Mouse (Mus musculus): ENCODE results near the gene Kansl1. TPM values are rescaled to one million over a fixed set of nuclear protein-coding genes. Genes with fewer than 3 reads are reported as not detected.

Kansl1 gene
- polyA plus RNA-seq, 1 experiment = 81.7 TPM

GRCm38 (mm10) chr11:104327946-104328345 lies 140.7 kb downstream of the Kansl1 start:
- Histone ChIP-seq H3K9ac (ENCODE audit: low read depth, poor library complexity, severe bottlenecking) (no peak overlapping the region), H3K4me1 (ENCODE audit: control insufficient read depth, insufficient read depth, low read length) (peaks cover 1% of the 10 kb centered on the region), H3K36me3 (ENCODE audit: control insufficient read depth, insufficient read depth, low read length, poor library complexity, severe bottlenecking) (0 out of 2 replicates have a peak, but pooled peaks cover 5% of the 10 kb centered on the region), H3K4me3 (ENCODE audit: low read depth, low read length) (no peak overlapping the region), H3K9me3 (replicated peaks; ENCODE audit: control insufficient read depth, insufficient read depth, low read length, poor library complexity, severe bottlenecking) (0 out of 2 replicates have a peak, but pooled peaks cover 3% of the 10 kb centered on the region), H3K27ac (ENCODE audit: insufficient read depth, low read length) (no peak overlapping the region), H3K27me3 (ENCODE audit: control insufficient read depth, insufficient read depth, low read length, poor library complexity, severe bottlenecking) (no peaks in the 10 kb centered on the region)
- TF ChIP-seq POLR2A (IDR thresholded peaks at IDR 0.05; ENCODE audit: insufficient read depth, low read length) = no peak
- no peak for TF ChIP-seq CTCF (IDR thresholded peaks at IDR 0.05; ENCODE audit: low read depth, low read length)
- no peak for TF ChIP-seq EP300 (IDR thresholded peaks at IDR 0.05; ENCODE audit: insufficient read depth, low read depth, low read length)

GRCm38 (mm10) chr11:104327462-104327861 lies 141.2 kb downstream of the Kansl1 start:
- no peak overlapping the region for H3K9ac ChIP-seq (ENCODE audit: low read depth, poor library complexity, severe bottlenecking)
- peaks cover 4% of the 10 kb centered on the region for H3K4me1 ChIP-seq (ENCODE audit: control insufficient read depth, insufficient read depth, low read length)
- TF ChIP-seq CTCF (IDR thresholded peaks at IDR 0.05; ENCODE audit: low read depth, low read length) = no peak
- TF ChIP-seq POLR2A (IDR thresholded peaks at IDR 0.05; ENCODE audit: insufficient read depth, low read length) = no peak
- TF ChIP-seq EP300 (IDR thresholded peaks at IDR 0.05; ENCODE audit: insufficient read depth, low read depth, low read length) = no peak
- H3K4me3 ChIP-seq (ENCODE audit: low read depth, low read length) = no peak overlapping the region
- H3K27me3 ChIP-seq (ENCODE audit: control insufficient read depth, insufficient read depth, low read length, poor library complexity, severe bottlenecking) = no peaks in the 10 kb centered on the region
- H3K9me3 ChIP-seq (replicated peaks; ENCODE audit: control insufficient read depth, insufficient read depth, low read length, poor library complexity, severe bottlenecking) = 0 out of 2 replicates have a peak, but pooled peaks cover 3% of the 10 kb centered on the region
- H3K27ac ChIP-seq (ENCODE audit: insufficient read depth, low read length) = no peak overlapping the region
- no peaks in the 10 kb centered on the region for H3K36me3 ChIP-seq (ENCODE audit: control insufficient read depth, insufficient read depth, low read length, poor library complexity, severe bottlenecking)

GRCm38 (mm10) chr11:104322142-104322541 lies 146.5 kb downstream of the Kansl1 start:
- TF ChIP-seq POLR2A (IDR thresholded peaks at IDR 0.05; ENCODE audit: insufficient read depth, low read length) = no peak
- no peak for TF ChIP-seq CTCF (IDR thresholded peaks at IDR 0.05; ENCODE audit: low read depth, low read length)
- no peak for TF ChIP-seq EP300 (IDR thresholded peaks at IDR 0.05; ENCODE audit: insufficient read depth, low read depth, low read length)
- no peak overlapping the region for H3K4me3 ChIP-seq (ENCODE audit: low read depth, low read length)
- no peaks in the 10 kb centered on the region for H3K27me3 ChIP-seq (ENCODE audit: control insufficient read depth, insufficient read depth, low read length, poor library complexity, severe bottlenecking)
- no peak overlapping the region for H3K9ac ChIP-seq (ENCODE audit: low read depth, poor library complexity, severe bottlenecking)
- no peak overlapping the region for H3K27ac ChIP-seq (ENCODE audit: insufficient read depth, low read length)
- H3K9me3 ChIP-seq (replicated peaks; ENCODE audit: control insufficient read depth, insufficient read depth, low read length, poor library complexity, severe bottlenecking) = 0 out of 2 replicates have a peak, but pooled peaks cover 3% of the 10 kb centered on the region
- H3K4me1 ChIP-seq (ENCODE audit: control insufficient read depth, insufficient read depth, low read length) = peaks cover 16% of the 10 kb centered on the region
- no peaks in the 10 kb centered on the region for H3K36me3 ChIP-seq (ENCODE audit: control insufficient read depth, insufficient read depth, low read length, poor library complexity, severe bottlenecking)

GRCm38 (mm10) chr11:104320511-104320910 lies 148.2 kb downstream of the Kansl1 start:
- H3K4me3 ChIP-seq (ENCODE audit: low read depth, low read length) = no peak overlapping the region
- TF ChIP-seq EP300 (IDR thresholded peaks at IDR 0.05; ENCODE audit: insufficient read depth, low read depth, low read length) = no peak
- no peak for TF ChIP-seq CTCF (IDR thresholded peaks at IDR 0.05; ENCODE audit: low read depth, low read length)
- no peak for TF ChIP-seq POLR2A (IDR thresholded peaks at IDR 0.05; ENCODE audit: insufficient read depth, low read length)
- H3K27me3 ChIP-seq (ENCODE audit: control insufficient read depth, insufficient read depth, low read length, poor library complexity, severe bottlenecking) = no peaks in the 10 kb centered on the region
- no peak overlapping the region for H3K9ac ChIP-seq (ENCODE audit: low read depth, poor library complexity, severe bottlenecking)
- no peaks in the 10 kb centered on the region for H3K9me3 ChIP-seq (replicated peaks; ENCODE audit: control insufficient read depth, insufficient read depth, low read length, poor library complexity, severe bottlenecking)
- no peaks in the 10 kb centered on the region for H3K36me3 ChIP-seq (ENCODE audit: control insufficient read depth, insufficient read depth, low read length, poor library complexity, severe bottlenecking)
- peaks cover 16% of the 10 kb centered on the region for H3K4me1 ChIP-seq (ENCODE audit: control insufficient read depth, insufficient read depth, low read length)
- H3K27ac ChIP-seq (ENCODE audit: insufficient read depth, low read length) = no peak overlapping the region

- H3K27me3 ChIP-seq (ENCODE audit: control insufficient read depth, insufficient read depth, low read length, poor library complexity, severe bottlenecking) = no peaks in the 10 kb centered on the region
- peak overlapping the region; percentile 50 for H3K4me3 ChIP-seq (ENCODE audit: low read depth, low read length)
- H3K36me3 ChIP-seq (ENCODE audit: control insufficient read depth, insufficient read depth, low read length, poor library complexity, severe bottlenecking) = no peaks in the 10 kb centered on the region
- H3K4me1 ChIP-seq (ENCODE audit: control insufficient read depth, insufficient read depth, low read length) = peaks cover 16% of the 10 kb centered on the region
- peak overlapping the region; percentile 26 for H3K9ac ChIP-seq (ENCODE audit: low read depth, poor library complexity, severe bottlenecking)
- no peak for TF ChIP-seq CTCF (IDR thresholded peaks at IDR 0.05; ENCODE audit: low read depth, low read length)
- no peak for TF ChIP-seq POLR2A (IDR thresholded peaks at IDR 0.05; ENCODE audit: insufficient read depth, low read length)
- peak; percentile 59; the same call in 1 of the 2 replicates for TF ChIP-seq EP300 (IDR thresholded peaks at IDR 0.05; ENCODE audit: insufficient read depth, low read depth, low read length)
- no peaks in the 10 kb centered on the region for H3K9me3 ChIP-seq (replicated peaks; ENCODE audit: control insufficient read depth, insufficient read depth, low read length, poor library complexity, severe bottlenecking)
- peak overlapping the region; percentile 19; the same call in 1 of the 2 replicates for H3K27ac ChIP-seq (ENCODE audit: insufficient read depth, low read length)
Measured at GRCm38 (mm10) chr11:104318940-104319781, 149.5 kb downstream of the Kansl1 start.

- Histone ChIP-seq H3K9me3 (replicated peaks; ENCODE audit: control insufficient read depth, insufficient read depth, low read length, poor library complexity, severe bottlenecking) (no peaks in the 10 kb centered on the region), H3K36me3 (ENCODE audit: control insufficient read depth, insufficient read depth, low read length, poor library complexity, severe bottlenecking) (no peaks in the 10 kb centered on the region), H3K9ac (ENCODE audit: low read depth, poor library complexity, severe bottlenecking) (no peak overlapping the region), H3K27ac (ENCODE audit: insufficient read depth, low read length) (no peak overlapping the region), H3K4me1 (ENCODE audit: control insufficient read depth, insufficient read depth, low read length) (peaks cover 14% of the 10 kb centered on the region), H3K27me3 (ENCODE audit: control insufficient read depth, insufficient read depth, low read length, poor library complexity, severe bottlenecking) (no peaks in the 10 kb centered on the region), H3K4me3 (ENCODE audit: low read depth, low read length) (no peak overlapping the region)
- TF ChIP-seq CTCF (IDR thresholded peaks at IDR 0.05; ENCODE audit: low read depth, low read length) (no peak), POLR2A (IDR thresholded peaks at IDR 0.05; ENCODE audit: insufficient read depth, low read length) (no peak), EP300 (IDR thresholded peaks at IDR 0.05; ENCODE audit: insufficient read depth, low read depth, low read length) (no peak)
Measured at GRCm38 (mm10) chr11:104317631-104318030, 151.0 kb downstream of the Kansl1 start.

Data from ES-Bruce4 (cell line).